Mouse (Mus musculus): ENCODE data around the gene Ddx41.

- TF ChIP-seq POLR2A (IDR thresholded peaks at IDR 0.05; ENCODE audit: borderline replicate concordance, extremely low read depth, low read depth, low read length), result no peak
- TF ChIP-seq CTCF (IDR thresholded peaks at IDR 0.05; ENCODE audit: insufficient read depth, low read length), result no peak
These were observed 27.9 kb downstream of the Ddx41 start for GRCm38 (mm10) chr13:55508531-55508930.

Measured in lung, adult 2 months (tissue).